Mouse (Mus musculus) Patski (cell line): ENCODE measurements around the gene Gpr160. TPM values are rescaled to one million over a fixed set of nuclear protein-coding genes. Genes with fewer than 3 reads are reported as not detected.
"Not testable (repeated sequence)": the region's sequence is repeated elsewhere in the genome, so short reads cannot be mapped to it uniquely, and the experiment has no call there.

ENCODE experiments used
- ATAC-seq: fragments of 100-300 bp; one replicate; pipeline ENCODE4 v1.8.0; 2021
- CTCF ChIA-PET: fragments of 350-600 bp; sonication (Branson Sonifier 250); formaldehyde crosslinking; loops from one replicate; lab custom pipeline; 2022; ENCODE audit warnings: inconsistent platforms; lab: Charles Lee
- POLR2A ChIA-PET: fragments of 350-600 bp; sonication (Branson Sonifier 250); formaldehyde crosslinking; loops from one replicate; lab custom pipeline; 2022; ENCODE audit warnings: antibody characterized with exemption, inconsistent platforms; lab: Charles Lee
- DNase-seq: peaks from one replicate; pipeline ENCODE4 v3.0.0-alpha.2; 2011; ENCODE audit warnings: low read depth, low spot score
- H3K27me3 ChIP-seq: fragments of 371-371 bp; one replicate; pipeline ENCODE4 v1.5.1; 2021
- CTCF ChIP-seq: fragments of 100-300 bp; IDR thresholded peaks from one replicate; pipeline ENCODE4 v1.5.1; 2021
- in situ Hi-C: fragments of 300-500 bp; cut with MboI; formaldehyde crosslinking; loops from 3 replicates; pipeline ENCODE4 v1.11.1; 2018; ENCODE audit warnings: low pct_unique_long_range_greater_than_20kb, mixed read lengths
- polyA plus RNA-seq: library from polyadenylated mRNA; unstranded; gene quantifications from one replicate; pipeline ENCODE4 v1.2.3, GENCODE M21; 2021

The Gpr160 gene
- polyA plus RNA-seq, 1 experiment from 2014 or later, result 0.41 TPM

DNA sequence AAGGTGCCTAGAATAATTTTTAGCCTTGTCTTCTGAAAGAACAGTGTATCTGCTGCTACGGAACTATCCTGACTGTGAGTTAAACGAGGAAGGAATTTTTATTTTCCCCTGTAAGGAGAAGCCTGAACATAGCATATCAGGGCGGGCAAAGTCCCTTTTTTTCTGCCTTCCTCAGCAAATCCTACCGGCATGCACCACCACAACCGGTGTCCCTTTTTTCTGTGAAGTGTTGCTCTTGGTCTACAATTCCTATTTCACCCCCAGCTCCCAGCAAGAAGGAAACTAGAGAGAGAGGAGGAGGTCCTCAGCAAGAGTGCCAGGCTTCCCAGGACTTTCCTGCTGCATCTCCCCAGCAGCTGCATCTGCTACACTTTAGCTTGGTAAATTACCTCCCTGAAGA is 2.2 kb upstream of the Gpr160 start:
- ChIA-PET POLR2A (no interaction called here), CTCF (interaction anchor here (1.7 kb wide), 1 partner anchor 45 kb away, joined by 3 read pairs; no protein-coding TSS in a partner anchor)
- no peaks in the 10 kb centered on the region for H3K27me3 ChIP-seq
- DNase-seq (no peak), ATAC-seq (no peak)
- TF ChIP-seq CTCF, result no peak
- in situ Hi-C loops, result no loop called here

DNA sequence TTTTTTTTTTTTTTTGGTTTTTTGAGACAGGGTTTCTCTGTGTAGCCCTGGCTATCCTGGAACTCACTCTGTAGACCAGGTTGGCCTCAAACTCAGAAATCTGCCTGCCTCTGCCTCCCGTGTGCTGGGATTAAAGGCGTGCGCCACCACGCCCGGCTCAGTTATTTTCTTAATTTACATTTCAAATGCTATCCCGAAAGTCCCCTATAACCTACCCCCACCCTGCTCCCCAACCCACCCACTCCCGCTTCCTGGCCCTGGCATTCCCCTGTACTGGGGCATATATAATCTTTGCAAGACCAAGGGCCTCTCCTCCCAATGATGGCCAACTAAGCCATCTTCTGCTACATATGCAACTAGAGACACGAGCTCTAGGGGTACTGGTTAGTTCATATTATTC is 3.8 kb downstream of the Gpr160 start:
- in situ Hi-C loops, DNase-seq, H3K27me3 ChIP-seq, POLR2A ChIA-PET, ATAC-seq: not testable (repeated sequence)
- CTCF ChIA-PET, result interaction anchor here (1.3 kb wide), 1 partner anchor 10 kb away, joined by 8 read pairs; no protein-coding TSS in a partner anchor

- ChIA-PET POLR2A (no interaction called here), CTCF (interaction anchor here (1.1 to 1.6 kb wide), 2 partner anchors 13 to 15 kb away, joined by 3 to 4 read pairs; no protein-coding TSS in a partner anchor)
- TF ChIP-seq CTCF, result no peak
- ATAC-seq (no peak), DNase-seq (no peak)
- no peaks in the 10 kb centered on the region for H3K27me3 ChIP-seq
- in situ Hi-C loops, result no loop called here
These were observed 5.0 kb downstream of the Gpr160 start for GRCm38 (mm10) chr3:30860705-30861104.

DNA sequence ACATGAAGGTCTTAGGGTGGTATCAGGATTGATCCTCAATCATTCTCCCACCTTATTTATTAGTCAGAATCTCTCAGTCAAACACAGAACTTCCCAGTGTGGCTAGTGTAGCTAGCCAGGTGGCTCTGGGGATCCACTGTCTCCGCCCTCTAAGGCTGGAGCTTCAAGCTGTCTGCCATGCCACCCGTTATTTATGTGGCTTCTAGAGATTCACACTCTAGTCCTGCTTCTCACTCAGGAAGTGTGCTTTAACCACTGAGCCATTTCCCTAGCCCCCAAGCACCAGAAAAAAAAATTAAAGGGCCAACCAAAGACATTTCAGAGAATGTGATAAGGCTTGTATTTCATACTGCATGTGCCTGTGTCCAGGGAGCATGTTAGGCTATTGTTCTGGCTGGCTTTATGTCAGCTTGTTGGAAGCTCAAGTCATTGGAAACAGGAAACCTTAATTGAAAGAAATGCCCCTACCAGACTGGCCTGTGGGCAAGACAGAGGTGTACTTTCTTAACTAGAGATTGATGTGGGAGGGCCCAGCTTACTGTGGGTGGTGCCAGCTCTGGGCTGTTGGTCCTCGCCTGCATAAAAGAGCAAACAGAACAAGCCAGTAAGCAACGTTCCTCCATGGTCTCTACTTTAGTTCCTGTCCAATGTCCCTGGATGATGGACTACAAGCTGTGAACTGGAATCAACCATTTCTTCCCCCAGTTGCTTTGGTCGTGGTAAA is 8.1 kb downstream of the Gpr160 start:
- no peak for ATAC-seq
- ChIA-PET CTCF (interaction anchor here (1.1 kb wide), 1 partner anchor 18 kb away, joined by 3 read pairs; no protein-coding TSS in a partner anchor), POLR2A (interaction anchor here (0.6 kb wide), 1 partner anchor 11 kb away, joined by 3 read pairs; no protein-coding TSS in a partner anchor)
- H3K27me3 ChIP-seq, result no peaks in the 10 kb centered on the region
- no peak for TF ChIP-seq CTCF
- DNase-seq, result no peak
- in situ Hi-C loops, result no loop called here

DNA sequence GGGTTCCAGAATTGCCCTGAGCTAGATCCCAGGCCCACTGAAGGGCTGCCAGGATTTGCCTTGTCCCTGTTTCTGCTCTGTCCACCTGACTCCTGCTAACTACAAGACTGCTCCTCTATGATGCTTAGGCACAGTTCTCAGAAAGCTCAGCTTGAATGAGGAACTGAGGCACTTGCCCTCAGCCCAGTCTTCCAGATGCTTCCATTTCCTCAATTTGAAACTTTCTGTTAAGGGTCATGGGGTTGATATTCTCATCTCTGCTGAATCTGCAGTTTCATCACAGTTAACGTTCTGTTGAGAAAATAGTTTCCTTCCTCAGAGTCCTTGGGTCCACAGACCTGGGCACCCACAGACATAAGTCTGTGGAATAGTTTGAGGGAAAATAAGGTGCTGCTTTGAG is 8.9 kb downstream of the Gpr160 start:
- ChIA-PET POLR2A (no interaction called here), CTCF (interaction anchor here (1.1 kb wide), 1 partner anchor 17 kb away, joined by 3 read pairs; no protein-coding TSS in a partner anchor)
- no peak for TF ChIP-seq CTCF
- no peak for ATAC-seq
- no peak for DNase-seq
- no peaks in the 10 kb centered on the region for H3K27me3 ChIP-seq
- in situ Hi-C loops, result no loop called here

GRCm38 (mm10) chr3:30868176-30868575 is 12.4 kb downstream of the Gpr160 start:
- no peaks in the 10 kb centered on the region for H3K27me3 ChIP-seq
- ChIA-PET POLR2A (interaction anchor here (0.5 kb wide), 1 partner anchor 177 kb away, joined by 3 read pairs; no protein-coding TSS in a partner anchor), CTCF (interaction anchor here (2.8 to 3.5 kb wide), 2 partner anchors 13 to 19 kb away, joined by 12 to 13 read pairs; partner anchors contain the start of gene Gpr160)
- in situ Hi-C loops, result no loop called here
- ATAC-seq (no peak), DNase-seq (no peak)
- no peak for TF ChIP-seq CTCF

DNA sequence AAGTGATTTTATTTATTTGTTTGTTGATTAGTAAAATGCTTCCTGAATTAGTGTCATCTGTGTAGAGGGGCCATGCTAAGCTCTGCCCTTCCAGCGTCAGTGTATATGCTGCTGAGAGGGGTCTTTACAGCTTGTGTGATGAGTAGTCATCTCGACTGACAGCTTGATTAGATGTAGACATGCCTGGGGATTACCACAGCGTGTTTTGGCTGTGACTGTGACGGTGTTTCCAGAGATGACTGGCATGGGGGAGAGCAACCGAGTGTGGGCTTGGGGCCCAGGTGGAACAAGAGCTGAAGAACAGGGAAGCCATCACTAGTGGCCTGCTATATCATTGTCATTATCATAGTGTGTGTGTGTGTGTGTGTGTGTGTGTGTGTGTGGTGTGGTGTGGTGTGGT is 12.9 kb downstream of the Gpr160 start:
- ChIA-PET POLR2A (interaction anchor here (0.5 kb wide), 1 partner anchor 178 kb away, joined by 3 read pairs; no protein-coding TSS in a partner anchor), CTCF (interaction anchor here (2.8 to 3.5 kb wide), 2 partner anchors 14 to 19 kb away, joined by 12 to 13 read pairs; partner anchors contain the start of gene Gpr160)
- ATAC-seq (no peak), DNase-seq (no peak)
- TF ChIP-seq CTCF, result no peak
- in situ Hi-C loops, result no loop called here
- H3K27me3 ChIP-seq, result no peaks in the 10 kb centered on the region

- in situ Hi-C loops, result no loop called here
- POLR2A ChIA-PET, result no interaction called here
- TF ChIP-seq CTCF, result no peak
These were observed 14.2 kb downstream of the Gpr160 start for GRCm38 (mm10) chr3:30869995-30870394.

DNA sequence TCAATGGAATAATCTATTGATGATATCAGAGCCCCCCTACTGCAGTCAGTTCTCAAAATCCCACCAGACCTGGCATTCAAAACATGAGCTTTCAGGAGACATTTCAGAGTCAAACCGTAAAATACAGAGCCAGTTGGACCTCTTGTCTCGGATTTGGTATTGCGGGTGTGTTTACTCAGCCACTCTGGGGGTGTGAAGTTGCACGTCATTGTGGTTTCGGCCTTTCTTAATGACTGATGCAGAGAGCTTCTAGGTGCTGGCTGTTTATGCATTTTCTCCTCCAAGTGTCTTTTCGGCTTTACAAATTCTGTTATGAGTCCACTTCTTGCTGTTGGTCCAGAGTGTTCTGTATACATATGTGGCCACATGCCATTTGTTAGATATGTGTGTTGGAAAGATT is 21.0 kb downstream of the Gpr160 start:
- no peaks in the 10 kb centered on the region for H3K27me3 ChIP-seq
- ATAC-seq (no peak), DNase-seq (no peak)
- in situ Hi-C loops, result no loop called here
- POLR2A ChIA-PET, result no interaction called here
- TF ChIP-seq CTCF, result no peak
- CTCF ChIA-PET, result interaction anchor here (0.9 kb wide), 1 partner anchor 22 kb away, joined by 3 read pairs; no protein-coding TSS in a partner anchor

More at GRCm38 (mm10) chr3:30869995-30870394, 14.2 kb downstream of the Gpr160 start:
- CTCF ChIA-PET, result interaction anchor here (1.0 kb wide), 1 partner anchor 31 kb away, joined by 3 read pairs; no protein-coding TSS in a partner anchor
- no peak for ATAC-seq
- H3K27me3 ChIP-seq, result no peaks in the 10 kb centered on the region
- no peak for DNase-seq

- DNase-seq (no peak), ATAC-seq (no peak)
- in situ Hi-C loops, result no loop called here
- CTCF ChIA-PET, result no interaction called here
- POLR2A ChIA-PET, result no interaction called here
- TF ChIP-seq CTCF, result no peak
- H3K27me3 ChIP-seq, result no peaks in the 10 kb centered on the region
These were observed 31.7 kb downstream of the Gpr160 start for GRCm38 (mm10) chr3:30887449-30887848.

DNA sequence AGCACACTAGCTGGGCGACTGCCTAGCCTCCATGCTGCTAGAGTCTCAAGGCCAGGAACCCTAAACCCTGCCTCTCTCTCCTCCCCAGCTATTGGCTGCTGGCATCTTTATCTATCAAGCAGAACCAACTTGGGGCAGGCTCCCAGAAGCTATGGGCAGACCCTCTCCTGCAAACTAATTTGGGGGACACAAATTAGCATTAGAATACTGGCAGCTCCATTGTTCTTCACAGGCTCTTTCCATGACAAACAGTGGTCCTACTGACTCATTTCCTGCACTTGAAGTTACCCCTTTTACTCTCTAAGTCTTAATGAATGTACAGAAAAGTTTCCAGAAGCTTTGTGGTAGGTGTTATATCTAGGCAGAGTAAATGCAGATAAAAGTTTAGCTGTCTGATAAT is 33.3 kb downstream of the Gpr160 start:
- DNase-seq, result no peak
- ChIA-PET CTCF (interaction anchor here (0.5 to 1.9 kb wide), 6 partner anchors 8 to 97 kb away, joined by 3 to 5 read pairs (median 4); no protein-coding TSS in a partner anchor), POLR2A (no interaction called here)
- ATAC-seq, result no peak
- H3K27me3 ChIP-seq, result no peaks in the 10 kb centered on the region
- no peak for TF ChIP-seq CTCF
- in situ Hi-C loops, result no loop called here
